Mouse (Mus musculus) liver, embryonic 14.5 days (tissue): ENCODE data around the gene Nle1. TPM values are rescaled to one million over a fixed set of nuclear protein-coding genes. Genes with fewer than 3 reads are reported as not detected.
"Not testable (repeated sequence)": the region's sequence is repeated elsewhere in the genome, so short reads cannot be mapped to it uniquely, and the experiment has no call there.

ENCODE experiments used
- ATAC-seq: fragments of 200-750 bp; cut with Nextera tagmentation; 2 replicates; pipeline ENCODE4 v1.8.0; 2017; ENCODE audit warnings: moderate number of reproducible peaks, mild to moderate bottlenecking, moderate library complexity; ENCODE audit not compliant: insufficient read depth
- DNase-seq, 3 experiments: peaks; one replicate each; pipeline ENCODE4 v3.0.0-alpha.2; 2012 to 2013; ENCODE audit warnings: low read depth in 3 of 3, low spot score in 3 of 3
- H3K27ac ChIP-seq: fragments of 300-500 bp; sonication (generic); 2 replicates; pipeline ENCODE4 v1.5.1; 2014; ENCODE audit warnings: moderate library complexity, mild to moderate bottlenecking, control low read depth, inconsistent platforms
- H3K27me3 ChIP-seq: fragments of 300-500 bp; sonication (generic); 2 replicates; pipeline ENCODE4 v1.6.1; 2014; ENCODE audit warnings: mild to moderate bottlenecking, low read length, moderate library complexity; ENCODE audit not compliant: control insufficient read depth, insufficient read depth
- H3K36me3 ChIP-seq: fragments of 300-500 bp; sonication (generic); replicated peaks from 2 replicates; pipeline ENCODE4 v1.6.1; 2014; ENCODE audit warnings: low read depth; ENCODE audit not compliant: control insufficient read depth, insufficient read depth
- H3K4me1 ChIP-seq, 2 experiments: fragments of 200-500 bp in 1 of 2; fragments of 300-500 bp in 1 of 2; sonication (generic) in 1 of 2; replicated peaks; 2 replicates each; pipeline ENCODE4 v1.6.1; 2012 to 2014; ENCODE audit warnings: antibody characterized with exemption in 1 of 2, inconsistent platforms in 1 of 2, low read length in 1 of 2; ENCODE audit not compliant: control insufficient read depth in 2 of 2, insufficient read depth in 2 of 2
- H3K4me2 ChIP-seq: fragments of 300-500 bp; sonication (generic); 2 replicates; pipeline ENCODE4 v1.6.1; 2014; ENCODE audit warnings: low read depth, mild to moderate bottlenecking, control low read depth, moderate library complexity
- H3K4me3 ChIP-seq, 2 experiments: fragments of 200-500 bp in 1 of 2; fragments of 300-500 bp in 1 of 2; sonication (generic) in 1 of 2; 2 replicates each; pipeline ENCODE4 v1.5.1; 2012 to 2014; ENCODE audit warnings: low read depth in 2 of 2, low read length in 2 of 2, mild to moderate bottlenecking in 2 of 2, control low read depth in 1 of 2, inconsistent platforms in 1 of 2, moderate library complexity in 1 of 2; ENCODE audit not compliant: insufficient read depth in 1 of 2
- H3K9ac ChIP-seq: fragments of 300-500 bp; sonication (generic); replicated peaks from 2 replicates; pipeline ENCODE4 v1.6.1; 2014; ENCODE audit warnings: mild to moderate bottlenecking, control low read depth, moderate library complexity
- H3K9me3 ChIP-seq: fragments of 300-500 bp; sonication (generic); 2 replicates; pipeline ENCODE4 v1.6.1; 2016; ENCODE audit warnings: low read length, mixed read lengths; ENCODE audit not compliant: control insufficient read depth
- CTCF ChIP-seq: IDR thresholded peaks from 2 replicates; pipeline ENCODE4 v1.5.1; 2016; ENCODE audit warnings: antibody characterized with exemption, low read depth, control low read depth
- EP300 ChIP-seq: IDR thresholded peaks from 2 replicates; pipeline ENCODE4 v1.6.1; 2016; ENCODE audit warnings: antibody characterized with exemption, low read depth
- WGBS: fragments of 180-500 bp; shearing (Covaris S2); extraction: QIAGEN DNeasy Blood & Tissue Kit; methylation state at CpG from one replicate; pipeline ENCODE4 v1.1.7; 2014; ENCODE audit not compliant: insufficient replicate concordance; 5-methylcytosine and 5-hydroxymethylcytosine counted together
- polyA plus RNA-seq, 2 experiments: library from polyadenylated mRNA; depleted of rRNA in 1 of 2; stranded (reverse) in 1 of 2; unstranded in 1 of 2; fragments of >200 nt; fragmentation: Nextera tagmentation in 1 of 2; extraction: Ambion mirVana in 1 of 2; gene quantifications; 2 replicates each; pipeline versions ENCODE4 v1.2.1 to v1.2.3; 2012 to 2014

The Nle1 gene
- polyA plus RNA-seq, 2 experiments: 13.8 to 27.2 TPM

DNA sequence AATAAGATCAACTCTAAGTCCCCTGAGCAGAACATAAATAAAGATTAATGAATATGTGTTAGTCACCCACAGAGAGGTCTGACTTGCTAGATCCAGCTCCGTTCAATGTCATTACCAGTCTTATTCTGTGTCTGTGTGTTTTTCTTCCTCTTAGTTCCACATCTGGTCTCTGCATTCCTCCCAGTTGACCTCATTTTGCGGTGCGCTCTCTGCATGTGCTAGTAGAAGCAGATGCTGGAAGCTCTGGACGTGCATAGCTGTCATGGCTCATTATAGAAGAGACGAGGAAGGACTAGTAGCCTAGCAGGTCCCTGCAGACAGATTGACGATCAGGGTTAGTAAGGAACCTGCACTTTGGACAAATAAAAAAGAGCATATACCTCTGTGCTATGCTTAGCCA, 35.1 kb upstream of the Nle1 start:
- Histone ChIP-seq H3K9me3 (no peaks in the 10 kb centered on the region), H3K4me2 (no peak overlapping the region), H3K36me3 (no peaks in the 10 kb centered on the region), H3K4me3 (no peak overlapping the region), H3K4me1 (no peaks in the 10 kb centered on the region), H3K9ac (no peak overlapping the region), H3K27ac (no peak overlapping the region), H3K27me3 (no peaks in the 10 kb centered on the region)
- TF ChIP-seq EP300: no peak
- no peak for TF ChIP-seq CTCF
- no peak for ATAC-seq
- DNase-seq: no peak
- WGBS: 53% methylated on average over 6 of the region's 6 CpGs

DNA sequence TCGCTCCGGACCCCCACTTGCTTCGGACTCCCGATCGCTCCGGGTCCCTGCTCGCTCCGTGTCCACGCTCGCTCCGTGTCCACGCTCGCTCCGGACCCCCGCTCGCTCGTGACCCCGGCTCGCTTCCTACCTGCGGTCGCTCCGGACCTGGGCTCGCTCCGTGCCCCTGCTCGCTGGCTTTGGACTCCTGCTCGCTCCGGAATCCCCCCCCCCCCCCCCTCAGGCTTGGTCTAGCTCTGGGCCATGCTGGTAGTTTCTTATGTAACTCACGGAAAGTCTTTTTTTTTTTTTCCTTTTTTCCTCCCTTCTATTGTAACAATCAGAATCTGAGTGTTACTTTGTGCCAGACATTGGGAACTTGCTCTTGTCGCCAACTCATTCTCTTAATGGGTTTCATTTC, 25.0 kb upstream of the Nle1 start:
- DNase-seq (no peak), ATAC-seq (no peak)
- H3K4me3 ChIP-seq: peak overlapping the region in 1 of 2 experiments; percentile 26; a peak in 2 of 4 replicates
- H3K4me1 ChIP-seq: no peaks in the 10 kb centered on the region
- peak overlapping the region; percentile 52 for H3K4me2 ChIP-seq
- H3K9ac ChIP-seq: no peak overlapping the region
- 1% methylated on average over 26 of the region's 29 CpGs for WGBS
- H3K9me3 ChIP-seq: no peaks in the 10 kb centered on the region
- H3K36me3 ChIP-seq: no peaks in the 10 kb centered on the region
- H3K27me3 ChIP-seq: peaks cover 67% of the 10 kb centered on the region
- no peak for TF ChIP-seq CTCF
- no peak for TF ChIP-seq EP300
- no peak overlapping the region for H3K27ac ChIP-seq

GRCm38 (mm10) chr11:82931671-82932450, 23.6 kb upstream of the Nle1 start:
- H3K27ac ChIP-seq, ATAC-seq, H3K36me3 ChIP-seq, H3K9me3 ChIP-seq, DNase-seq, H3K4me1 ChIP-seq, H3K9ac ChIP-seq: not testable (repeated sequence)
- WGBS: under 1% methylated on average over 115 of the region's 119 CpGs
- H3K4me3 ChIP-seq: peak overlapping the region in 1 of 2 experiments; percentile 40; a peak in 3 of 4 replicates
- H3K27me3 ChIP-seq: peaks cover 72% of the 10 kb centered on the region
- H3K4me2 ChIP-seq: peak overlapping the region; percentile 52

- 3% methylated on average over 61 of the region's 63 CpGs for WGBS
- H3K9me3 ChIP-seq, DNase-seq, H3K9ac ChIP-seq, ATAC-seq, H3K36me3 ChIP-seq, H3K4me1 ChIP-seq, H3K27ac ChIP-seq: not testable (repeated sequence)
- Histone ChIP-seq H3K4me2 (peak overlapping the region; percentile 52), H3K27me3 (peaks cover 71% of the 10 kb centered on the region), H3K4me3 (peak overlapping the region in 1 of 2 experiments; percentile 40; a peak in 2 of 4 replicates)
These were observed 22.9 kb upstream of the Nle1 start for GRCm38 (mm10) chr11:82931161-82931560.

DNA sequence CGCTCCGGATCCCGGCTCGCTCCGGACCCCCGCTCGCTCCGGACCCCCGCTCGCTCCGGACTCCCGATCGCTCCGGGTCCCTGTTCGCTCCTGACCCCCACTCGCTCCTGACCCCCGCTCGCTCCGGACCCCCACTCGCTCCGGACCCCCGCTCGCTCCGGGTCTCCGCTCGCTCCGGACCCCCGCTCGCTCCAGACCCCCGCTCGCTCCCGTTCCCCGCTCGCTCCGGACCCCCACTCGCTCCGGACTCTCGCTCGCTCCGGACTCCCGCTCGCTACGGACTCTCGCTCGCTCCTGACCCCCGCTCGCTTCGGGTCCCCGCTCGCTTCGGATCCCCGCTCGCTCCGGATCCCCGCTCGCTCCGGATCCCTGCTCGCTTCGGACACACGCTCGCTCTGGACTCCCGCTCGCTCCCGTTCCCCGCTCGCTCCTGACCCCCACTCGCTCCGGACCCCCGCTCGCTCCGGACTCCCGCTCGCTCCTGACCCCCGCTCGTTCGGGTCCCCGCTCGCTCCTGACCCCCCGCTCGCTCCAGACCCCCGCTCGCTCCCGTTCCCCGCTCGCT, 22.3 kb upstream of the Nle1 start:
- Histone ChIP-seq H3K4me2 (0 out of 2 replicates have a peak overlapping the region, but pooled peaks have one; percentile 6), H3K4me3 (peak overlapping the region in 1 of 2 experiments; percentile 6; a peak in 1 of 4 replicates), H3K27me3 (peaks cover 64% of the 10 kb centered on the region)
- not testable (repeated sequence) for H3K9ac ChIP-seq, DNase-seq, ATAC-seq, H3K27ac ChIP-seq, H3K36me3 ChIP-seq, H3K9me3 ChIP-seq, H3K4me1 ChIP-seq
- 2% methylated on average over 80 of the region's 85 CpGs for WGBS
